Mouse (Mus musculus) erythroid progenitor cell, adult 5-6 weeks (primary cell): Measurements from ENCODE around the gene Hist1h1t. TPM values are rescaled to one million over a fixed set of nuclear protein-coding genes. Genes with fewer than 3 reads are reported as not detected.
"Not testable (repeated sequence)": the region's sequence is repeated elsewhere in the genome, so short reads cannot be mapped to it uniquely, and the experiment has no call there.

ENCODE experiments used
- ATAC-seq: replicated peaks from 2 replicates; pipeline ENCODE4 v1.8.0; 2016; ENCODE audit warnings: moderate number of reproducible peaks, mild to moderate bottlenecking, moderate TSS enrichment, inconsistent platforms; ENCODE audit not compliant: poor library complexity, low FRiP score, severe bottlenecking
- total RNA-seq, 2 experiments: library from RNA; stranded (forward) in 1 of 2; stranded (reverse) in 1 of 2; fragments of 150-400 nt in 1 of 2; fragments of 186-747, 209-891 nt in 1 of 2; gene quantifications; 2 replicates each; pipeline versions ENCODE4 v1.2.3 to v1.2.4; 2015 to 2017; ENCODE audit warnings: low replicate concordance in 2 of 2

Hist1h1t gene
- total RNA-seq, 2 experiments from 2014 or later, result 8.2 TPM; not detected in 1

DNA sequence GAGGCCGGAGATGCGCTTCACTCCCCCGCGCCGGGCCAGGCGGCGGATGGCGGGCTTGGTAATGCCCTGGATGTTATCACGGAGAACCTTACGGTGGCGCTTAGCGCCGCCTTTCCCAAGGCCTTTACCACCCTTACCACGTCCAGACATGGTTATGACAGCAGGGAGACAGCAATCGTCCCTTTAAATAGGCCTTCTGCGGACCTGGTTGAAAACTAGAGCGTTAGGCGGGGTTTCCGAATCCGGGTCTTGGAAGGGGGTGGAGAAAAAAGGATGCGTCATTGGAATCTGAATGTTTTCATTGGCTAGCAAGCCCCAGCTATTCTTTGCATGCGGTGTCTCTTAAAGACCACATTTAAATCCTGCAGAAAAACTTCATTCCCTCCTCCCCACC lies 2.7 kb downstream of the Hist1h1t start, which contains the start of gene Hist1h4c:
Hist1h4c (minus strand) TSS at position 155 of the 394 bp plus-strand sequence.
- peak; percentile 80 for ATAC-seq

DNA sequence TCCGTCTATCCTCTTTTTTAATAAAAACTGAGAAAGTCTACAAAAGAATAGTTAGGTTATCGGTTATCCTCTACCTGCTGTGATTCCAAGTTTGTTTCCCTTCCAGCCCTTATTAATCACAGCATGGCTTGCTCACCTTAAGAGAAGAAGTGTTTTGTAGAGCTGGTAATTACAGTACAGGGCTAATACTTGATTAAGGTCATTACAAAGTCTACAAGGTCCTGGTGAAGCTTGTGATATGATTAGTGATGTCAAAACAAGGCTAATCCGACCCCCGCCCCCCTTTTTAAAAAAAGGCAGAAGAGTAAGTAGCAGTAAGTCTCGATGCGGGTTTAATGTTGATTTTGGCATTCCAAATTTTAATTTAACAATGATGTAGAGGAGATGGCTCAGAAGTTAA lies 3.4 kb downstream of the Hist1h1t start:
- no peak for ATAC-seq

DNA sequence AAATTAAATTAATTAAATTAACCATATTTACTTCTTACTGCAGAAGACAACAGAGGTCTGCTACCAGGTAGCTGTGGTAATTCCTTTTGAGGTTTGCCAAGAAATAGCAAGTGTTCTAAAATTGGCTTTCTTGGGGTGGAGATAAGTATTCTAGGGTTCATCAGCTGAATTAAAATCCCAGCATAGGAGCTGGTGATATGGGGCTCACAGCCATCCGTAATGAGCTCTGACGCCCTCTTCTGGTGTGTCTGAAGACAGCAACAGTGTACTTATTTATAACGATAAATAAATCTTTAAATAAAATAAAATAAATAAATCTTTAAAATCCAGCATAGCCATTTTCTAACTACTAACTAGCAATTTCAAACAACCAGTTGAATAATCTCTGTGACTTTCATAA lies 4.2 kb downstream of the Hist1h1t start:
- ATAC-seq, result no peak

DNA sequence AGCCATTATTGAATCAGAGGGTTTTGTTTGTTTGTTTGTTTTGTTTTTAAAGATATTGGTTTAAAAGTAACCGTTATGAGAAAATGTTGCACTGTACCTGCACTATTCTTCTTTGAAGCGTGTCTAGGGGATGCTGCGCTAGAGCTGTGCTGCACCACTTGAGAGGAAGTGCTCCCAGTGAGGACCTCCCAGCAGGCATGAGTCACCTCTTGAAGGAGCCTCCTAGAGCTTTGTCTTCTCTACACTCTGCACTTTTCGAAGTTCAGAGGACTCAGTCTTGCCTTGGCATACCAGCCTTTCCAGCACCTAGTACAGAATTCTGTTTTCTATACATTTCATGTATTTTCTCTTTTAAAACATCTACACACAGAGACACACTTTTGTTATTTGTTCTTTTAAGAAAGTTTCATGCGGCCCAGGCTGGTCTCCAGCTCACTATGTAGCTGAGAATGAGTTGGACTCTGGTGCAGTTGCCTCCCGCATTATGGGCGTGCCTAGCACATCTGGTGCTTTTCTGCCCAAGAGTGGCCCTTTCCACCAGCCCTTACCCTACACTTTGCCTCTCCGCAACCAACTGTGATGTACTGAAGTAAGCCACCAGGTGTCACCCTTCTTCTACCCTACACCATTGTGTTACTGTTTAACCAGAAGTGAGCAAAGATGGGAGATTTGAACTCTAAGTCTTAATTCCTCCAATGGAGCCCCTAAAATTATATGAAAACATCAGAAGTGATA lies 5.3 kb downstream of the Hist1h1t start:
- peak; percentile 56 for ATAC-seq

DNA sequence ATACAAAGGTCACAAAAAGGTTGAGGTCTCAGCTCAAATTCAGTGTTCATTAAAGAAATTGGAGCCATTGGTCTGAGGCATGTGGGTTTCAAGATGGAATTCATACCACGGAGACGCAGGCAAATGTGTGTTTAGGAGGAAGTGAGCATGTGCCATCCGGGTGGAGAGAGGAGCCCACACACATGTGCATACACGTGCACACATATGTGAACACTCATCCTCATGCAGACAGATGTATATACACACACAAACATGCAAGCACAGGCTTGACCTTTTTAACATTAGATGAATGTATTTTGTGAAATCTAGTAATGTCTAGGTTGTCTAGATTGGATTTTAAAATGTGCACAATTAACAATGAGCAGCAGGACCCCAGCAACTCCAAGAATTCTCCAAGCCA lies 6.6 kb downstream of the Hist1h1t start:
- ATAC-seq, result no peak

DNA sequence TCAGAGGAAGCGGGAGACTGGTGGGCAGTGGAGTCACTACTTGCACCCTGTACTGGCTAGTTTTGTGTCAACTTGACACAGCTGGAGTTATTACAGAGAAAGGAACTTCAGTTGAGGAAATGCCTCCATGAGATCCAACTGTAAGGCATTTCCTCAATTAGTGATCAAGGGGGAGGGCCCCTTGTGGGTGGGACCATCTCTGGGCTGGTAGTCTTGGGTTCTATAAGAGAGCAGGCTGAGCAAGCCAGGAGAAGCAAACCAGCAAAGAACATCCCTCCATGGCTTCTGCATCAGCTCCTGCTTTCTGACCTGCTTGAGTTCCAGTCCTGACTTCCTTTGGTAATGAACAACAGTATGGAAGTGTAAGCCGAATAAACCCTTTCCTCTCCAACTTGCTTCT lies 7.2 kb downstream of the Hist1h1t start:
- not testable (repeated sequence) for ATAC-seq

DNA sequence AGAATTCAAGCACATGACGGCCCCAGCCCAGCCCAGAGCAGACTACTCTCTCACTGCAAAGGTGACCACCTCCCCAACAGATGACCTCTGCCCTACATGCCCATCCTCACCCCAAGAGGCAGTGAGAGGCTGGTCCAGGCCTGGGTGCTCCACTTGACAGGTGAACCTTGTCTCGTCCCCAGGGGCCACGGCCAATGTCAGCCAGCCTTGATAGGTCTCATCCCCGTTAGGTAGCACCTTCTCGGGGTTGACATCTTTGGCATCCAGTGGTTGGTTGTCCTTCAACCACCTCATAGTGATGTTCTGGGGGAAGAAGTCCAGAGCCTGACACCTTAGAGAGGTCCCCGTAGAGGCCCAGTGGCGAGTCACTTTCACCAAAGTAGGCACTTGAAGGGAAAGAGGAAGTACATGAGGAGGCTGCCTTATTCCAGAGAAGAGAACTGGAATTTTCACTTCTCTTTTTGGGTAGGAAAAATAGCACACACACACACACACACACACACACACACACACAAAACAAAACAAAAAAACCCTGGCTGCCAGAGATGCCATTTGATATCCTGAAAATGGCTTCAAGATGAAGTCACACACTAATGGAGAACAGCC lies 10.2 kb downstream of the Hist1h1t start:
- ATAC-seq, result no peak

DNA sequence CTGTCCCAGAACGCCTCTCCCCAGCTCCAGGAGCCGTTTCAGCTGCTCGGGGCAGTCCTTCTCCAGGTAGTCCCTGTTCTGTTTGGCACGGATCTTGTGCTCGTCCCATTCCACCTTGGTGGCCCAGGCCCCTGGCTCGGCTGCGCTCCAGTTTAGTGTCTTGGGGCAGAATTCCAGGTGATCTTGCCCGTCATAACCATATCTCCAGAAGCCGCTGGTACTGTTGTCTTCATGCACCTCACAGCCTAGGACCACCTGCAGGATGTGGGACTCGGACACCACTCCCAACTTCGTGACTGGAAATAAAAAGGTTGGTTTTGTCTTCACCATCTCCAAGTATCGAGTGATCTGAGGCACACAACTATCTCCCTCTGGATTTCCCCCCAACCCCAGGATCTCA lies 11.2 kb downstream of the Hist1h1t start:
- no peak for ATAC-seq

DNA sequence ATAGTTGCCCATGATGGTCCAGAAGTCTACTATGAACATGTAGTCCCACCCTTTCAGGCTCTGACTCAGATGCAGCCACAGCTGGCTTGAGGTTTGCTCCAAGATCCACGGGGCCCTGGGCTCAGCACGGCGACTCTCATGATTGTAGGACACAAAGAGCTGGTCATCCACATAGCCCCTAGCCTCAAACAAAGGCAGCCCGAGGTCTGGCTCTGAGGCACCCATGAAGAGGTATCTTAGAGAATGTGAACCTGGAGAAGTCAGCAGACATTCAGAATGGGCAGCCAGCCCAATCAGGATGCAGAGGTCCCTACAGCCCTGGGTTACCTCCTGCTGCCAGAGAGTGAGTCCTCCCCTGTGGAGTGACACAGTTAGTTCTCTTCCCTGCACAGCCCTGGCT lies 12.4 kb downstream of the Hist1h1t start:
- no peak for ATAC-seq

DNA sequence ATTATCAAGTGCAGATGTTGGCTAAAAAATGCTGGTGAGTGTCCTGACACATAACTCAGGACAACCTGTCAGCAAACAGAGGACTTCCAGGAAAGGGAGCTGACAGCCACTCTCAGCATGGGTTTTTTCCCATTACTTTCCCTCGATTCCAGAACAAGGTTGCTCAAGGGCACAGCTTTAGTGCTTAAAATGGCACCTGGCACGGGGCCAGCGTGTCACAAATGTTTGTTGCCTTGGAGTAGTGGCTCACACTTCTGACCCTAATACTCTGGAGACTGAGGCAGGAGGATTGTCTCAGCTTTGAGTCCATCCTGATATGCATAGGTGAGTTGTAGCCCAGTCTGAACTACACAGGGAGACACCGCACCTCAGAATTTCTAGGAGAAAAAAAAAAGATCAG lies 13.0 kb downstream of the Hist1h1t start:
- ATAC-seq, result no peak

DNA sequence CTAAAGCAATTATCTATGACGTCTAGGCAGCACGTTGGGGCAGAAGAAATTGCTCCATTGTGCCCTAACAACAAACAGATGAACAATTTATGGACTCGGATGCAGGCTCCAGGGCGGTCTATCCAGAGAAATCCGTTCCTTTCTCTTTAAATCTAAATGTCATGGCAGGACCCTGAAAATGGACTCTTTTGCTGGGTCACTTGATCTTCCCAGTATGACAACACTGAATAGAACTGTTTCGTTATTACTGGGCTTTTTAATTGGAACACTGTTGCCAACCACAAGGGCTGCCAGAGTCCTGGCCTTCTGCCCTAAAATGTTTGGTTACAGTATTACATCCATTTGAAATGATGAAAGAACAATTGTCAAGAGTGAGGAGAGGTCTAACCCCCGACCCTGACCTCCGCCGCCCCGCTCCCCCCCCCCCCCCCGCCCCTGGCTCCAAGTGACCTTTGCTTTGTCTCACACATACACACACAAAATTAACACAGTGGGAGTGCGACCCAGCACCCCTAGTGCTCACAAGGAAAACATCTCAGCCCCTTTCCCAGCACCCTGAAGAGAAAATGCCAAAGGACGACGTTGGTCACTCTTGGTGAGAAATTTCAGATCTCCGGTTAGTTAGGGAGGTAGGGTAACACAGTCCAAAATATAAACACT lies 14.2 kb downstream of the Hist1h1t start:
- ATAC-seq, result no peak

DNA sequence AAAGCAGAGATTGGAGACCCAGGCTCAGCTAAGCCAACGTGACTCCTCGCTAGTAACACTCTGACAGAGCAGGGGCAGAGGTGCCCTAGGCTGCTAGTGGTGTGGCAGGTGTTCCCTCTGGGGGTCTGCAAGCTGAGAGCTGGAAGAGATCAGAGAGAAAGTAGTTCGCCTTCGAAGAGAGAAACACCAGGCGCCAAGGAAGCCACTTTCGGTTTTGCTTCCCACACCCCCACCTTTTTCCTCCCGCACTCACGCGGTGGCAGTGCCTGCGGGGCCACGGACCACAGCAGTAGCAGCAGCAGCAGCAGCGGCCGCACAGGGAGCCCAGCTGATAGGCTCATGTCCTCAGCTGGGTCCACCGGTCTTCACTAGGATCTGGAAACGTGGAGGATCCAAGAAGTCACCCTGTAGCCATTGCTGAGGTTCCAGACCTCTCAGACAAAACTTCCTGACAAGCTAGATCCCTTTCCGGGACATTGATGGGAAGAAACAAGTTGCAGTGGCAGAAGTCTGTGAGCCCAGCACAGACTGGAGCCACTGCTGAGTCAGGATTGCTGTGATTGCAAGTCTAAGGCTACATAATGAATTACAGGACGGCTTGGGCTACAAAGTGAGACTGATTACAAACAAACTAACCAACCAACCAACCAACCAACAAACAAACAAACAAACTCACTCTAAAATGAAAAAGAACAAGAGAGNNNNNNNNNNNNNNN lies 14.9 kb downstream of the Hist1h1t start, which contains the start of gene Hfe:
Hfe (minus strand) TSS at position 481 of the 716 bp plus-strand sequence.
- peak; percentile 59 for ATAC-seq

DNA sequence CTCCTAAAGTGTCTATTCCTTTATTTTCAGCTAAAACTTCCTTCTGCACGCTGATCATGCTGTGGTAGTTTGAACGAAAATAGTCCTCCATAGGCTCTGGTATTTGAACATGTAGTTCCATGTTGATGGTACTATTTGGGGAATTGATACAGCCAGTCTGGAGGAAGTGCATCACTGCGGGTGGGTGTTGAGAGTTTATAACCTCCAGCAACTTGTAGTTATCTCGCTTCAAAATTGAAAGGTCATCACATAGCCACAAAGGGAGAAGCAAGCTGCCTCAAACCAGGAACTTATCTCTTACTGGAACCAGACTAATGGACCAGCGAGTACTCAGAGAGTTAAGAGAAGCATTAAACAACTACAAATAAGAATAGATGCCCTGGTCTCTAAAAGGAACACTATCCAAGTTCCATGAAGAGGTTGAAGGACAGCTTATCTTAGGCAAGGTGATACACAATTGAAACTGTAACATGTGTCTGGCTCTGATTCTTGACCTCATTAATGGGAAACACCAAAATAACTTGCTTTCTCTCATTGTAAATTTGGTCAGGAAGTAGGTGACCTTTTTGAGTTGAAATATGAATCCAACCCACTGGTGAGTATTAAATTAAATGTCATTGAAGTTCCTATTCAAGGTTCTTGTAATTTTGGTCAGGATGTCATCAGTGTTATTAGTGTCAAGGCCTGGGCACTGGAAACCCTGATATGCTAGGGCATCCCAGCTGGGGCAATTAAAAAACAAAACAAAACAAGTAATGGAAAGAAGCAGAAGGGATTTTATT lies 20.8 kb downstream of the Hist1h1t start:
- ATAC-seq, result no peak

DNA sequence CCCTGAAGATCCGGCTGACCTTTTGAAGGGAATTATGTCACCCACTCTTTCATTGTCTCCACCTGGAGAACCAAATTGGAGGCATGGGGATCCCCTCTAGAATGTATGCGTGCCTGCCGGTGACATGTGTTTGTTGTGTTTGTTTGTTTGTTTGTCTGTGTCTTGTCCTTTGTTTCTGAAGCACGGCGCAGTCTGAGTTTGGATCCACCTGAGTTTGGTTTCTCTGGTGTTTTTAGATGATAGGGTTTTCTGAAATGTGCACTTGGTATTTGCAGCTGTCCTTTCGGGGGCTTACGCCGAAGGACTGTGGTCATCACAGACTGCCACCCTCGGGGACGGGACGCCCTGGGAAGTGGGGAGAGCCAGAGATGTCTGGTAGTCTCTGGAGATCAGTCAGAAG lies 21.6 kb downstream of the Hist1h1t start:
- no peak for ATAC-seq

DNA sequence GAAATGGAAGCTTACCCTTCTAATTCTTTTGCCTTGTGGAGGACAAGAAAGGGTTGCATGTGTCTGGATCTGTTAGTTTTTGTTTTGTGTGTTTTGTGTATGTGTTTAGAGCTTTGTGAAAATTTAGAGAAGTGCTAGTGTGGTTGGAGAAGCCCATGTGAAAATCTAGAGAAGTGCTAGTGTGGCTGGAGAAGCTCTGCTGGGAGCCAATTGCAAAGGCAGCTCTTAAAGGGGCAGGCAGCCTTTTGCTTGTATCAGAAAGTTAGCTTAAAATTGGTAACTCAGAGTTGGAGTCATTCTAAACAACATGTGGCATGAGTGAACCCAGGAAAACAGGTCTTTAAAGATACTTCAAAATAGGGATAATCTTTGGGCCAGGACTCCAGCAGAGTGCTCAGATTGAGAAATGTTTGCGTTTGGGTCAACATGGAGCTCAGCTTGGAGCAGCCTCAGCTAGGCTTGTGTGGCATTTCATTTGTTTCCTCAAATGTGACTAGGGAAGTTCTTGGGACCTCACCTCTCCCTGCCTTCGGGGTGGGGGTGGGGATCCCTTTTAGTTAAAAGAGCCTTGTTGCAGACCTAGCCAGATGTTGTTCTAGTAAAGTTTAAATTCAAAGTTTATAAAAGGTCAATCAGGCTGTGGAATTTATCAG lies 22.1 kb downstream of the Hist1h1t start:
- not testable (repeated sequence) for ATAC-seq

DNA sequence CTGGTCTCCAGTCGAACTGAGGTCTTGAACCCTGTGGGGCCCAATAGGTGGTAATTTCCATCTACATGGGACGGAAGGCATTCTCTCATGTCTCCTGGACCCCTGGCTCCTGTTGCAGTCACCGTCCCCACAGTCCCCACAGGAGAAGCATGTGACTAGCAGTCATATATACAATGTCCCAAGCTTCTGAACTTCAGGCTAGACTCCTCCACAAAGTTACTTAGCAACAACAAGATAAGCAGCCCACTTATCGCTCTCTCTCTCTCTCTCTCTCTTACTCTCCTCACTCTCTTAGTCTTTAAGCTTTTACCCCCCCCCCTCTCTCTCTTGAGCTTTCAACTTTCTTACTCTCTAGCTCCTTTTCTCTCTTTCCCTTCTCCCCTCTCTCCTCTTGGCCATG lies 28.6 kb downstream of the Hist1h1t start:
- no peak for ATAC-seq

DNA sequence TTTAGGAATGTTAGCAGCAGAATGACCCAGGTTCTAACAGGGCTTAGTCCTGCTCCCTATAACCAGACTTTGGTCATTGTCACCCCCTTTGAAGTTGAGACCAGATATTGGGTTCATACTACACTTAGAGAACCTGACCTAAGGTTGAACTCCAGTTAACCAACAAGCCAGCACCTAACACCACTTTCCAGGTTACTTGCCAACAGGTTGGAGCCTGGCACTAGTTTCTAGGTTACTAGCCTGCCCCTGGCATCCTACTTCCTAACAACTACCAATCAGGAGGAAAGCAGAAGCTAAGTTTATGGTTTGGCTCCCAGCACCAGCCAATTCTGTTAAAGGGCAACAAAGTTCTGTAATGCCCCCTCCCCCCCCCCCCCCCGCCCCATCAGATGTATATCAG lies 29.6 kb downstream of the Hist1h1t start:
- ATAC-seq, result no peak

DNA sequence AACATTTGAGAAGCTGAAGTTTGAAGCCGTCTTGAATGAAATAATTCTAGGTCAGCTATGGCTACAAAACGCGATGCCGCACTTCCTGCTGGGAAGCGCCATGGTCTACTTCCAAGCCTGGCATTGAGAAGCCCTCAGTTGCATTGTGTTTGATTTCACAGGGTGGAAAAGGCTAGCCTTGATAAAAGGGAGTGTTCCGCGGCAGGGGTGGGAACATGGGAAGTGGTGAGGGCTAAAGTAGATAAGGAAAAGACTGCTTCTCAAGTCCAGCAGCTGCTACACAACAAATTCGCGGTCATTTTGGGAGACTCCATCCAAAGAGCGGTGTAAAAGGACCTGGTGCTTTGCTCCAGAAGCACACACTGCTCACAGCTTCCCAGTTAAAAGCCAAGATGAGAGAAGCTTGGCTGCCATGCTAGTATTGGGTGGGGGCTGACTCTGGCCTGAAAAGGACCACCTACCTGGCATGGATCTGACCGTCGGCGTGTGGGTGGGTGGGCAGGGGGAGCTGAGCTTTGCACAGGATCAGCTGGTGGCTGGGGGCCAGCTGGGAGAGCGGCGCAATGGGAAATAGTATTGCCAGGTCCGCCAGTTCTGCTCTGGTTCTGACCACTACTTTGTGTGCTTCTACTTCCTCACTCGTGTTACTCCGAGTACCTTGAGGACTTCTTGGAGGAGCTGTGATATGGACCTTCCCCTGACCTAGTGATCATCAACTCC lies 33.0 kb downstream of the Hist1h1t start:
- ATAC-seq, result peak; percentile 50

DNA sequence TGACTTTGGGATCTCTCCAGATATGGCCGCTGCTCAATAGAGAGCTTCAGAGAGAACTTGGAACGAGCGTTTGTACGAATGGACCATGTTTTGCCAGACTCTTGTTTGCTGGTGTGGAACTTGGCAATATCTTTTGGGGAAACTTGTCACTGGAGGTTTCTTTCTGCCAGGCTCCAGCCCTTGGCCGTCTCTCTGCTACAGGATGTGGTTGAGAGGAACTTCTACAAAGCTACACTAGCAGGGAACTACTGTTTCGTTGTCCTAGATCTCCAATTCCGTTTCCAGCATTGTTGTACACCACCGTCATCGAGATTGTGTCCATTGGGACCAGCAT lies 33.5 kb downstream of the Hist1h1t start:
- no peak for ATAC-seq
